Mouse (Mus musculus) liver, embryonic 15.5 days (tissue): Measurements from ENCODE around the gene Nkapd1. TPM values are rescaled to one million over a fixed set of nuclear protein-coding genes. Genes with fewer than 3 reads are reported as not detected.

Experiments
- ATAC-seq: fragments of 200-750 bp; cut with Nextera tagmentation; 2 replicates; pipeline ENCODE4 v1.8.0; 2017; ENCODE audit warnings: moderate number of reproducible peaks, mild to moderate bottlenecking, moderate library complexity; ENCODE audit not compliant: insufficient read depth
- H3K27ac ChIP-seq: fragments of 300-500 bp; sonication (generic); replicated peaks from 2 replicates; pipeline ENCODE4 v1.5.1; 2015; ENCODE audit warnings: mild to moderate bottlenecking, inconsistent platforms
- H3K27me3 ChIP-seq: fragments of 300-500 bp; sonication (generic); 2 replicates; pipeline ENCODE4 v1.6.1; 2015; ENCODE audit warnings: mild to moderate bottlenecking, inconsistent platforms
- H3K36me3 ChIP-seq: fragments of 300-500 bp; sonication (generic); replicated peaks from 2 replicates; pipeline ENCODE4 v1.6.1; 2015; ENCODE audit warnings: moderate library complexity, mild to moderate bottlenecking, inconsistent platforms
- H3K4me1 ChIP-seq: fragments of 300-500 bp; sonication (generic); replicated peaks from 2 replicates; pipeline ENCODE4 v1.6.1; 2015; ENCODE audit warnings: inconsistent platforms
- H3K4me2 ChIP-seq: fragments of 300-500 bp; sonication (generic); 2 replicates; pipeline ENCODE4 v1.6.1; 2015; ENCODE audit warnings: moderate library complexity, mild to moderate bottlenecking, inconsistent platforms
- H3K4me3 ChIP-seq: fragments of 300-500 bp; sonication (generic); replicated peaks from 2 replicates; pipeline ENCODE4 v1.5.1; 2015; ENCODE audit warnings: mild to moderate bottlenecking, inconsistent platforms
- H3K9ac ChIP-seq: fragments of 300-500 bp; sonication (generic); 2 replicates; pipeline ENCODE4 v1.6.1; 2015; ENCODE audit warnings: moderate library complexity, mild to moderate bottlenecking, inconsistent platforms
- H3K9me3 ChIP-seq: fragments of 300-500 bp; sonication (generic); replicated peaks from 2 replicates; pipeline ENCODE4 v1.6.1; 2016; ENCODE audit warnings: inconsistent platforms
- WGBS: fragments of 180-500 bp; shearing (Covaris S2); methylation state at CpG from one replicate; pipeline ENCODE4 v1.1.7; 2015; ENCODE audit warnings: mixed read lengths; ENCODE audit not compliant: insufficient replicate concordance; 5-methylcytosine and 5-hydroxymethylcytosine counted together
- polyA plus RNA-seq: library from polyadenylated mRNA; unstranded; fragments of >200 nt; fragmentation: Nextera tagmentation; extraction: Ambion mirVana; gene quantifications from 2 replicates; pipeline ENCODE4 v1.2.1, GENCODE M21; 2015

The Nkapd1 gene
- polyA plus RNA-seq, result 5.6 and 7.0 TPM in 2 replicates

DNA sequence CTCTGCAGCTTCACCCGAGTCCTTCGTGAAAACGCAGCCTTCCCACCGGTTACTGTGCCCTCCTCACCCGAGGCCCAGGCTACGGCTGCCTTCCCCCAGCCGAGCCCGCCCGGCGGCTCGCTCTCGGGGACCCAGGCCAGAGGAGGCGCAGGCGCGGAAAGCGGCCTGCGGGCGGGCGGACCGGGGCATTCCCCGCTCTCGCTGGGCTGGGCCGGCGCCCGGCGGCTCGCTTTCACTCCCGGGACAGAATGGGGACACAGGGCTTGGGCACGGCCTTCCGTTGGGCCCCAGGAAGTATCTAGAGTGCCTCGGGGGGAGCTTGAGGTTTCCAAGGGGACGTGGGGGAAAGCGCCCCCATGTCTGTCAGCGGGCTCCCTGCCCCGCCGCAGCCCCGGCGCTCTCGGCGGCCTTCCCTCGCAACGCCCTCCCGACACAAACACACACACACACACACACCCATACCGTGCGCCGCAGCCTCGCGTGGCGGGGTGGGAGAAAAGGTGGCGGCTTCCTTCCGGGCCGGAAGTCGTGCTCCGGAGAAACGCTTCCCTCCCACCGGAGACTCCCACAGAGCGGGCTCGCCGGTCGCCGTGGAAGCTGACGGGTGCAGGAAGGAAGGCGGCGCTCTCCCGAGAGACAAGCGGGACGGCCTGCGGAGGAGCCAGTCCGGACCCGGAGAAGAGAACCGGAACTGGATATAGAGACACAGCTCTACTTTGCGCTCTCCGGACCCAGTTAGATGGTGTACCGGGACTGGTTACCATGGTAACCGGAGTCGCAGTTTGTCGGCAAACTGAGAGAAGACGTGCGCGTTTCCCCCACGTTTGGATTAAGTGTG, at the start of gene Nkapd1, which contains the start of gene Pih1d2:
TSS of gene Nkapd1 (minus strand) at position 699 of the 838 bp plus-strand sequence.
TSS of gene Pih1d2 (plus strand) at position 556 of the 838 bp plus-strand sequence.
- Histone ChIP-seq H3K4me2 (peak within 1 kb of the TSS; percentile 76), H3K27ac (peak within 1 kb of the TSS; percentile 94), H3K9me3 (no peaks in the 10 kb centered on the region), H3K36me3 (peaks cover 30% of the 10 kb centered on the region), H3K9ac (peak within 1 kb of the TSS; percentile 93), H3K4me3 (peak within 1 kb of the TSS; percentile 87), H3K27me3 (no peaks in the 10 kb centered on the region), H3K4me1 (peaks cover 21% of the 10 kb centered on the region)
- peak; percentile 91 for ATAC-seq
- under 1% methylated on average over 81 of the region's 81 CpGs for WGBS

DNA sequence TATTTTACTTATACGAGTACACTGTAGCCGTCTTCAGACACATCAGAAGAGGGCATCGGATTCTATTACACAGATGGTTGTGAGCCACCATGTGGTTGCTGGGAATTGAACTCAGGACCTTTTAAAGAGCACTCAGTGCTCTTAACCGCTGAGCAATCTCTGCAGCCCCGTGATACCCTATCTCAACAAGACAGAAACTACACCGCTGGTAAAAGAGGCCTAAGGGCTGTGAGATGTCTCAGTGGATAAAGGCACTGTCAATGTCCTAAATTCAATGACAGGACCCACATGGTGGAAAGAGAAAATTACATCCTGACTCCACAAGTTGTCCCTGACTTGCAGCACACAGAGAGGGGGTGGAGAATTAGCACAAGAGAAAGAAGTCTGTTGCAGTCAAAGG, 49.2 kb upstream of the Nkapd1 start:
- peaks cover 5% of the 10 kb centered on the region for H3K4me1 ChIP-seq
- H3K9me3 ChIP-seq, result no peaks in the 10 kb centered on the region
- ATAC-seq, result no peak
- H3K27me3 ChIP-seq, result no peaks in the 10 kb centered on the region
- no peak overlapping the region for H3K4me2 ChIP-seq
- 30% methylated on average over 6 of the region's 6 CpGs for WGBS
- no peak overlapping the region for H3K4me3 ChIP-seq
- no peaks in the 10 kb centered on the region for H3K36me3 ChIP-seq
- H3K27ac ChIP-seq, result no peak overlapping the region
- H3K9ac ChIP-seq, result no peak overlapping the region

DNA sequence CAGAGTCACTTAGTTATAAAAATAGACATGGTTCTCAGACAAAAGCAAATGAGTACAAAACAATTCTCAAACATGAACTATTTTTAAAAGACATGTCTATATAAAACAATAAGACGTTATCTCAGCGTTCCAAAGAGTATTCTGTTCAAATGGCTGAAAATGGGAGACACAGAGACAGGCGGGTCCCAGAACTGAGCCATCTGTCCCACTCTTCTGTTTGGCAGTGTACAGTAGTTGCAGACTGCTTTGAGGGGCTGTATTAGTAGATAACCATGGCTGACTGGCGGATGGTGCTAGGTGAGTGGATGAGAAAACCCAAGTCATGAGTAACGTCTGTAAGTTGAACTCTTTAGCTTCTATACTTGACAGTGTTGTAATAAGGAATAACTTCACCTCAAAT, 47.6 kb upstream of the Nkapd1 start:
- Histone ChIP-seq H3K27me3 (no peaks in the 10 kb centered on the region), H3K36me3 (no peaks in the 10 kb centered on the region), H3K9ac (no peak overlapping the region), H3K9me3 (no peaks in the 10 kb centered on the region), H3K4me3 (no peak overlapping the region), H3K4me1 (peaks cover 16% of the 10 kb centered on the region), H3K4me2 (no peak overlapping the region), H3K27ac (no peak overlapping the region)
- ATAC-seq, result no peak
- WGBS, result 61% methylated on average over 5 of the region's 5 CpGs

DNA sequence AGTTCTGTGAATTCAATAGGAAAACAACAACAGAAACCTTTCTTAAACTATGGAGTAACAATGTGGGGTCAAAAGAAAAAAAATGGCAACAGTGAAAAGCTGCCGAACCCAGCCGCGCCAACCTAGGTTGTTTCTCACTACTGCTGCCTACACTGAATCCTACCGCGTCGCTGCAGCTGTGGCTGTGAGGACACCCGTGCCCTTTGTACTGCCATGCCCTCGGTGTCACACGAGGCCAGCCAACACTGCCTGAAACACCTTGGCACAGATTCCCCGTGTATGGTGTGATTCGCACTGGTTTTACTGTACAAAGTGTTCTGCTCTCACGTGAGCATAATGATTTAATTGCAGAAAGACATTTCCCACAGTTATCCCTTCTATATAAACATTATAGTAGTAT, 43.2 kb upstream of the Nkapd1 start:
- peaks cover 15% of the 10 kb centered on the region; the same call in 1 of the 2 replicates for H3K36me3 ChIP-seq
- no peaks in the 10 kb centered on the region for H3K9me3 ChIP-seq
- WGBS, result 24% methylated on average over 12 of the region's 12 CpGs
- peak overlapping the region; percentile 89 for H3K4me3 ChIP-seq
- H3K27ac ChIP-seq, result no peak overlapping the region
- peak overlapping the region; percentile 80; the same call in 1 of the 2 replicates for H3K9ac ChIP-seq
- peak overlapping the region; percentile 94 for H3K4me2 ChIP-seq
- no peaks in the 10 kb centered on the region for H3K27me3 ChIP-seq
- H3K4me1 ChIP-seq, result peaks cover 28% of the 10 kb centered on the region
- ATAC-seq, result no peak

DNA sequence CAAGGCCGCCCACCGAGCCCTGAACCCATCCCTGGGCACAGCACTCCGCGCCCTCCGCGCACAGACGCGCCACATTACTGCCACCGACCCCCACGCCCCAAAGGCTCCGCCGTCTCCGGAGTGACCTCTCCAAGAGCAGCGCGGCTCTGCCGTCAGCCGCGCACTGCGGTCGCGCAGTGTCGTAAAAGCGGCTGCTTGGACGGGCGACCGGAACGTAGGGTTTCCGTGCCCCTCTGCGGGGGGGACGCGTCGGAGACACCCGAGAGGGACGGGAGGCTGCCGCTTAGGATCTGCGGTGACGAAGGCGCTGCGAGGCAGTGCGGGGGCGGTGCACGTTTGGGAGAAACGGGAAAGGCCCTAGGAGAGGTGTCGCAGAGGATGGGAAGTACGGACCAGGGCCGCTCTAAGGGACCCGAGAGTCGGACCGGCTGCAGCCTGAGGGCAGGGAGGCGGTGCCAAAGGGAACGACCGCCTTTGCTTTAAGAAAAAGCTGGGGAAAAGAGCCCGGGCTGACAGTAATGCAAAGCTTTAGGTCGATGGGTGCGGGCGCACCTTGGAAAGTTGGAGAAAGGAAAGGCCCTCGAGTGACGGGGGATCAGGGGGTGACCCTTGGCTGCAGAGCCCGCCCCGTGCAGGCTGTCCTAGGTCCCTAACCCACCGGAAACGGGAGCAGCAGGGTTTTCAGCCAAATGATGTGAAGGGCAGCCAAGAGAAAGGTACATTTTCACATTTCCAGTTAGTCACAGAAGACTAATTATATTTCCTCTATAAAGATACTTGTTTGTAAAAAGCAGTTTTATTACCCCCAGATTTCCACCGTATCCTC, 42.3 kb upstream of the Nkapd1 start, which contains the start of gene Dlat:
TSS of gene Dlat (minus strand) at position 389 of the 826 bp plus-strand sequence.
- Histone ChIP-seq H3K27me3 (no peaks in the 10 kb centered on the region), H3K4me1 (peaks cover 28% of the 10 kb centered on the region), H3K27ac (peak within 1 kb of the TSS; percentile 76), H3K36me3 (peaks cover 15% of the 10 kb centered on the region; the same call in 1 of the 2 replicates), H3K4me2 (peak within 1 kb of the TSS; percentile 94), H3K9me3 (no peaks in the 10 kb centered on the region), H3K9ac (peak within 1 kb of the TSS; percentile 80), H3K4me3 (peak within 1 kb of the TSS; percentile 89)
- WGBS, result under 1% methylated on average over 63 of the region's 63 CpGs
- ATAC-seq, result peak; percentile 91

DNA sequence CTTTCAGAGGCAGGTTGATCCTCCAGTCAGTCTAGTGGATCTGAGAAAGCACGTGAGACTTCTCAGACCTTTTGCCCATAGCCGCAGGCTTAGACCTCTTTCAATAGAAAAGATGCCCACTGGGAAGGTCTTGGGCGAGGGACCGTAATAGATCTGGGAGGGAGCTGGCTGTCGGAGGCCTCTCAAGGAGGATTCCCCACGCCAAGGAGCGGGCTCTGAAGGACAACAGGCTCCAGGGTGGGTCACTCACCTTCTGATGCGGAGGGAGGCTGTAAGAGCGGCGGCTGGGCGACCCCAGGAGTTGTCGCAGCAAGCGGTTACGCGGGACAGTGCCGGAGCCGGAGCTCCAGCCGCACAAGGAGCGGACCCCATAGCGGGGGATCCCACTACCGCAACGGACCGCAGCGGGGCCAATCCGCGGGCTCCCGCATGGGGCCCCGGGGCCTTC, 41.7 kb upstream of the Nkapd1 start:
- Histone ChIP-seq H3K4me2 (peak overlapping the region; percentile 94), H3K27me3 (no peaks in the 10 kb centered on the region), H3K4me1 (peaks cover 28% of the 10 kb centered on the region), H3K9me3 (no peaks in the 10 kb centered on the region), H3K36me3 (peaks cover 18% of the 10 kb centered on the region; the same call in 1 of the 2 replicates), H3K9ac (peak overlapping the region; percentile 80), H3K27ac (peak overlapping the region; percentile 76), H3K4me3 (peak overlapping the region; percentile 89)
- 0% methylated on average over 28 of the region's 28 CpGs for WGBS
- ATAC-seq, result no peak; the same call in none of the 2 replicates

DNA sequence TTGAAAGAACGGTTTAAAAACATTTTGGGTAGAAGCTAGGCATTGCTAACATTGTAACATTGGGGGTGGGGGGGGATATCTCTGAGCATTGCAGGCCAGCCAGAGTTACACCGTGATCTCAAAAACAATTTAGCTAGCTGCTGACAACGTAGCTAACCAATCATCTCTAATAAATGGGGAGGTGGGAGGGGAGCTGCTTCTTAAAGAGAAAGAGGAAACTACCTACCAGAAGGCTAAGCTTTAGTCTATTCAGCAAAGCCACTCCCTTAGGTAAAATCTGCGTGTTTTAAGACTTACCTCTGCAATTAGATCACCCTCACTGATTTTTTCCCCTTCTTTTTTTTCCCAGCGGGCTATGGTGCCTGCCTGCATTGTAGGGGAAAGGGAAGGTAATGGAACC, 41.1 kb upstream of the Nkapd1 start:
- Histone ChIP-seq H3K4me3 (peak overlapping the region; percentile 89), H3K27ac (peak overlapping the region; percentile 76; the same call in 1 of the 2 replicates), H3K4me2 (peak overlapping the region; percentile 94), H3K27me3 (no peaks in the 10 kb centered on the region), H3K4me1 (peaks cover 28% of the 10 kb centered on the region), H3K9me3 (no peaks in the 10 kb centered on the region), H3K9ac (peak overlapping the region; percentile 80), H3K36me3 (peaks cover 24% of the 10 kb centered on the region; the same call in 1 of the 2 replicates)
- 11% methylated on average over 5 of the region's 5 CpGs for WGBS
- ATAC-seq, result no peak

DNA sequence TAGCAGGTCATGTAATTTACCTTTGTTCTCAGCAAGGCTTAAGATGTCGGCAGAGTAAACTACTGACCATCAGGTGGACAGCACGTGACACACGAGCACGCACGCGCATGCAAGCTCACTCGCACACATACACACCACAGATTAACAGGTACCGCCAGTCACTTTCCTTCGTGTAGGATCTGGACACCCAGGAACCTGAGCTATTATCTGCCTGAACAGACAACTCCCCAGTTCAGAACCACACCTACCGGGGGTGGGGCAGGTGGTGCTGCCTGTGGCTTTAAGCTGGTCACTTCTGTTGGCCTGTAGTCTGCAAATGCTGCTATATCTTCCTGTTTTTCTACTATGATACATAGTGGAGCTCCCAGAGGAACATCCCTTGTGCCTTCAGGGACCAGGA, 33.2 kb upstream of the Nkapd1 start:
- 58% methylated on average over 10 of the region's 10 CpGs for WGBS
- Histone ChIP-seq H3K27ac (peak overlapping the region; percentile 14; the same call in 1 of the 2 replicates), H3K4me1 (peaks cover 9% of the 10 kb centered on the region), H3K4me3 (no peak overlapping the region), H3K36me3 (peaks cover 79% of the 10 kb centered on the region), H3K27me3 (no peaks in the 10 kb centered on the region), H3K9ac (no peak overlapping the region), H3K9me3 (no peaks in the 10 kb centered on the region), H3K4me2 (peak overlapping the region; percentile 39)
- ATAC-seq, result peak; percentile 85

DNA sequence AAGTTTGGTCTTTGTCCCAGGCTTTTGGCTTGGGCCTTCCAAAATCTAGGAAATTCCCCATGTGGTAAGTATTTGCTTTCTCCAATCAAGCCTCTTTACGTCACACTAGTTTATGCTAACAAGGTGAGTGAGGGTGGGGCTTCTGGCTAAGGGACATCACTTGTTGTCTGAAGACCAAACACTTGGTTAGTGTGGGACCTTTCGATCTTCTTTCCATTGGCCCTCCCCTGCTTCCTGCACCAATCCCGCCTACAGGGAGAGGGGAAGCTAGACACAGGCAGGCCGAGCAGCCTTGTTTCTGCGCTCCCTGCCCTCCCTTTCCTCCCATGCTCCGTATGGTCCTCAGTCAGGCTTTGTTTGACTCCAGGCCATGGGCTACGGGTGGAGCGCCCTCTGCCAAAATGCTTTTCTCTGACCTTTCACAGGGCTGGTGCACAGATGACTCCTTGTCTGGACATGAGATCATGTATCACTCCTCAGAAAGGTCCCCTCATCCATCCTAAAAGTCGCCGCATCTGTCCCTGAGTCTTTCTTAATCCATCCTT, 29.6 kb upstream of the Nkapd1 start:
- WGBS, result 85% methylated on average over 10 of the region's 10 CpGs

DNA sequence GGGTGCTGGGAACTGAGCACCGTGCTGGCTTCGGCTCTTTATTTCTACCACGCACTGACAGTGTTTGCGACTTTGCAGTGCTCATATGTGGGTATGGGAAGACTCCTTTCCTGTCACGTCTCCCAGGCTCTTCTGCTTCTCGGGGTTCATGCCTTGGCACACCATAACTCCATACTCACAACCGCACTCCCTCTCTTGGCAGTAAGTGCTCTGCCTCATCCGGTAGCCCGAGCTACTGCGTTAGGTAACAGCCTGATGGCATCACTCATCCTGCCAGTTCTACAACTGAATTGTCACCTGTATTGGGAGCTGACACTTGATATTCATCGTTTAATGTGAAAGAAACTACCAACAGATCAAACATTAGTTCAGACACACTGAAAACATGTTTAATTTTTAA, 17.0 kb upstream of the Nkapd1 start:
- no peak overlapping the region for H3K9ac ChIP-seq
- no peaks in the 10 kb centered on the region for H3K9me3 ChIP-seq
- H3K27me3 ChIP-seq, result no peaks in the 10 kb centered on the region
- H3K4me3 ChIP-seq, result no peak overlapping the region
- no peaks in the 10 kb centered on the region for H3K4me1 ChIP-seq
- no peak for ATAC-seq
- no peak overlapping the region for H3K4me2 ChIP-seq
- no peak overlapping the region for H3K27ac ChIP-seq
- peaks cover 41% of the 10 kb centered on the region for H3K36me3 ChIP-seq
- WGBS, result 83% methylated on average over 11 of the region's 11 CpGs

More for the DNA sequence above, 29.6 kb upstream of the Nkapd1 start:
- Histone ChIP-seq H3K4me3 (no peak overlapping the region), H3K27ac (no peak overlapping the region), H3K27me3 (no peaks in the 10 kb centered on the region), H3K9me3 (no peaks in the 10 kb centered on the region), H3K9ac (no peak overlapping the region), H3K4me2 (no peak overlapping the region), H3K4me1 (peaks cover 9% of the 10 kb centered on the region), H3K36me3 (peaks cover 88% of the 10 kb centered on the region)
- no peak for ATAC-seq
